Mouse (Mus musculus) Patski (cell line): ENCODE data around the gene Mmp9. TPM values are rescaled to one million over a fixed set of nuclear protein-coding genes. Genes with fewer than 3 reads are reported as not detected.

Source experiments
- ATAC-seq: fragments of 100-300 bp; one replicate; pipeline ENCODE4 v1.8.0; 2021
- CTCF ChIA-PET: fragments of 350-600 bp; sonication (Branson Sonifier 250); formaldehyde crosslinking; loops from one replicate; lab custom pipeline; 2022; ENCODE audit warnings: inconsistent platforms; lab: Charles Lee
- POLR2A ChIA-PET: fragments of 350-600 bp; sonication (Branson Sonifier 250); formaldehyde crosslinking; loops from one replicate; lab custom pipeline; 2022; ENCODE audit warnings: antibody characterized with exemption, inconsistent platforms; lab: Charles Lee
- DNase-seq: peaks from one replicate; pipeline ENCODE4 v3.0.0-alpha.2; 2011; ENCODE audit warnings: low read depth, low spot score
- H3K27me3 ChIP-seq: fragments of 371-371 bp; one replicate; pipeline ENCODE4 v1.5.1; 2021
- CTCF ChIP-seq: fragments of 100-300 bp; IDR thresholded peaks from one replicate; pipeline ENCODE4 v1.5.1; 2021
- in situ Hi-C: fragments of 300-500 bp; cut with MboI; formaldehyde crosslinking; loops from 3 replicates; pipeline ENCODE4 v1.11.1; 2018; ENCODE audit warnings: low pct_unique_long_range_greater_than_20kb, mixed read lengths
- polyA plus RNA-seq: library from polyadenylated mRNA; unstranded; gene quantifications from one replicate; pipeline ENCODE4 v1.2.3, GENCODE M21; 2021

The Mmp9 gene
- polyA plus RNA-seq, 1 experiment from 2014 or later = 0.12 TPM

- peaks cover 26% of the 10 kb centered on the region for H3K27me3 ChIP-seq
- DNase-seq (no peak), ATAC-seq (no peak)
- no peak for TF ChIP-seq CTCF
- in situ Hi-C loops = no loop called here
- POLR2A ChIA-PET = no interaction called here
- CTCF ChIA-PET = no interaction called here
These were observed 8.4 kb downstream of the Mmp9 start for GRCm38 (mm10) chr2:164948962-164949361.

GRCm38 (mm10) chr2:164950501-164950900 lies 9.9 kb downstream of the Mmp9 start:
- TF ChIP-seq CTCF = no peak
- ATAC-seq (no peak), DNase-seq (no peak)
- peaks cover 26% of the 10 kb centered on the region for H3K27me3 ChIP-seq
- in situ Hi-C loops = loop anchor here (10.0 kb wide), 2 partner anchors 314 to 414 kb away; partner anchors contain the start of gene Zfp663
- POLR2A ChIA-PET = no interaction called here
- CTCF ChIA-PET = no interaction called here

GRCm38 (mm10) chr2:164951745-164952144 lies 11.2 kb downstream of the Mmp9 start:
- in situ Hi-C loops = loop anchor here (10.0 kb wide), 2 partner anchors 313 to 413 kb away; partner anchors contain the start of gene Zfp663
- ChIA-PET CTCF (interaction anchor here (0.6 to 1.4 kb wide), 5 partner anchors 10 to 85 kb away, joined by 3 to 8 read pairs (median 4); partner anchors contain the start of gene Slc12a5), POLR2A (no interaction called here)
- no peak for DNase-seq
- peaks cover 26% of the 10 kb centered on the region for H3K27me3 ChIP-seq
- no peak for ATAC-seq
- no peak for TF ChIP-seq CTCF

- in situ Hi-C loops = loop anchor here (10.0 kb wide), 2 partner anchors 312 to 412 kb away; partner anchors contain the start of gene Zfp663
These were observed 11.9 kb downstream of the Mmp9 start for GRCm38 (mm10) chr2:164952448-164952847.

GRCm38 (mm10) chr2:164953224-164953623 lies 12.6 kb downstream of the Mmp9 start:
- H3K27me3 ChIP-seq = peaks cover 24% of the 10 kb centered on the region
- in situ Hi-C loops = loop anchor here (10.0 kb wide), 2 partner anchors 312 to 412 kb away; partner anchors contain the start of gene Zfp663
- TF ChIP-seq CTCF = no peak
- CTCF ChIA-PET = interaction anchor here (1.0 to 2.3 kb wide), 5 partner anchors 10 to 79 kb away, joined by 3 to 10 read pairs (median 6); no protein-coding TSS in a partner anchor
- ATAC-seq (peak; percentile 34), DNase-seq (no peak)
- POLR2A ChIA-PET = no interaction called here

More at GRCm38 (mm10) chr2:164952448-164952847, 11.9 kb downstream of the Mmp9 start:
- POLR2A ChIA-PET = no interaction called here
- CTCF ChIA-PET = interaction anchor here (0.6 to 2.3 kb wide), 8 partner anchors 9 to 80 kb away, joined by 3 to 10 read pairs (median 6); partner anchors contain the start of gene Slc12a5
- H3K27me3 ChIP-seq = peaks cover 26% of the 10 kb centered on the region
- TF ChIP-seq CTCF = no peak
- DNase-seq (no peak), ATAC-seq (no peak)

- in situ Hi-C loops = loop anchor here (10.0 kb wide), 2 partner anchors 309 to 409 kb away; partner anchors contain the start of gene Zfp663
- POLR2A ChIA-PET = no interaction called here
These were observed 15.1 kb downstream of the Mmp9 start for GRCm38 (mm10) chr2:164955725-164956124.

GRCm38 (mm10) chr2:164956195-164956594 lies 15.6 kb downstream of the Mmp9 start:
- DNase-seq = no peak
- POLR2A ChIA-PET = no interaction called here
- in situ Hi-C loops = loop anchor here (10.0 kb wide), 2 partner anchors 309 to 409 kb away; partner anchors contain the start of gene Zfp663
- no peak for ATAC-seq
- CTCF ChIA-PET = no interaction called here
- no peak for TF ChIP-seq CTCF
- H3K27me3 ChIP-seq = peaks cover 1% of the 10 kb centered on the region

More at GRCm38 (mm10) chr2:164955725-164956124, 15.1 kb downstream of the Mmp9 start:
- no peak for TF ChIP-seq CTCF
- DNase-seq = no peak
- CTCF ChIA-PET = no interaction called here
- H3K27me3 ChIP-seq = peaks cover 2% of the 10 kb centered on the region
- ATAC-seq = no peak

- DNase-seq = no peak
These were observed 17.2 kb downstream of the Mmp9 start for GRCm38 (mm10) chr2:164957548-164958315.

GRCm38 (mm10) chr2:164960716-164961441 lies 20.3 kb downstream of the Mmp9 start, which contains the start of gene Slc12a5:
TSS of gene Slc12a5 (plus strand) at chr2:164960802.
- DNase-seq (no peak), ATAC-seq (peak; percentile 68)
- CTCF ChIA-PET = interaction anchor here (0.7 to 1.5 kb wide), 11 partner anchors 9 to 217 kb away, joined by 3 to 8 read pairs (median 4); no protein-coding TSS in a partner anchor
- in situ Hi-C loops = no loop called here
- POLR2A ChIA-PET = no interaction called here
- TF ChIP-seq CTCF = no peak
- H3K27me3 ChIP-seq = peaks cover 4% of the 10 kb centered on the region

More at GRCm38 (mm10) chr2:164957548-164958315, 17.2 kb downstream of the Mmp9 start:
- H3K27me3 ChIP-seq = no peaks in the 10 kb centered on the region
- ATAC-seq = no peak
- ChIA-PET POLR2A (no interaction called here), CTCF (no interaction called here)
- in situ Hi-C loops = loop anchor here (10.0 kb wide), 2 partner anchors 307 to 407 kb away; partner anchors contain the start of gene Zfp663
- TF ChIP-seq CTCF = no peak
